Mouse (Mus musculus) brain, embryonic 14.5 days (tissue): ENCODE results near the gene Atxn1l. TPM values are rescaled to one million over a fixed set of nuclear protein-coding genes. Genes with fewer than 3 reads are reported as not detected.

Source experiments
- DNase-seq: peaks from one replicate; pipeline ENCODE4 v3.0.0-alpha.2; 2011; ENCODE audit warnings: low read depth
- CTCF ChIP-seq: fragments of 200-500 bp; IDR thresholded peaks from 2 replicates; pipeline ENCODE4 v1.5.1; 2012; ENCODE audit warnings: inconsistent platforms, mild to moderate bottlenecking, moderate library complexity, borderline replicate concordance; ENCODE audit not compliant: insufficient read depth, insufficient read length; ENCODE audit errors: extremely low read depth
- POLR2A ChIP-seq: fragments of 200-500 bp; IDR thresholded peaks from 2 replicates; pipeline ENCODE4 v1.6.1; 2012; ENCODE audit warnings: mild to moderate bottlenecking, inconsistent platforms, borderline replicate concordance; ENCODE audit not compliant: poor library complexity, insufficient read depth, insufficient read length, severe bottlenecking; ENCODE audit errors: extremely low read depth
- polyA plus RNA-seq: library from polyadenylated mRNA; depleted of rRNA; stranded (reverse); fragments of >200 nt; gene quantifications from 2 replicates; pipeline ENCODE4 v1.2.3, GENCODE M21; 2012; rRNA removed

Gene Atxn1l
- polyA plus RNA-seq, 1 experiment, result 11.9 TPM

DNA sequence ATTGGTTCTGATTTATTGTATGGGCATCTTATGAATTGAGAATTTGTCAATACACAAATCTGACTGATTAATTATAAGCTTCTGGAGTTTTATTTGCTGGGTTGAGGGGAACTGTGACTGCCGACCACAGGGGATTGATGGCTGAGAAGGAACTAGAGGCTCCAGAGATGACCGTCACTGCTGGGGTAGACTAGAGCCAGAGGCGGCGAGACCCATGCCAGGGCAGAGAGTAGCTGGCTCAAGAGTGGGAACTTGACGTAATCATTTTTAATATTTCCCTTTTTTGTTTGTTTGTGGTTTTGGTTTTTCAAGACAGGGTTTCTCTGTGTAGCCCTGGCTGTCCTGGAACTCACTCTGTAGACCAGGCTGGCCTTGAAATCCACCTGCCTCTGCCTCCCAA, 50.3 kb downstream of the Atxn1l start:
- TF ChIP-seq POLR2A, result no peak
- no peak for TF ChIP-seq CTCF
- DNase-seq, result no peak

DNA sequence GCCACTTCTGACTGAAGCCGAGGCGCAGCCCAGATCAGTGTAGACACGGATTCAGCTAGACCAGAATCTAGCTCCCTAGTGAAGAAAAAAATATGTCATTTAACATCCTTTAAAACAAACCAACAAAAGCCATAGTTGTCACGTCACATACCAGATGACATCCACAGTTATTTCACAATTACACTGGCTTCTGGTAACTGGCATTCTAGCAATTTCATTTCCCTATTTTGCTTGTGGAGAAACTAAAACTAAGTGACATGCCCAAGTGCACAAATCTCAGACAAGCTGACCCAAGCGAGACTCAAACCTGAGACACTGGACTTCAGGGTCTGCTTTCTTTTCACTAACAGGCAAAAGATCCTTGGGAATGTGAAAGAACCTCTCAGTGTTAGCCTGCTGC, 55.4 kb downstream of the Atxn1l start:
- DNase-seq, result no peak
- no peak for TF ChIP-seq POLR2A

DNA sequence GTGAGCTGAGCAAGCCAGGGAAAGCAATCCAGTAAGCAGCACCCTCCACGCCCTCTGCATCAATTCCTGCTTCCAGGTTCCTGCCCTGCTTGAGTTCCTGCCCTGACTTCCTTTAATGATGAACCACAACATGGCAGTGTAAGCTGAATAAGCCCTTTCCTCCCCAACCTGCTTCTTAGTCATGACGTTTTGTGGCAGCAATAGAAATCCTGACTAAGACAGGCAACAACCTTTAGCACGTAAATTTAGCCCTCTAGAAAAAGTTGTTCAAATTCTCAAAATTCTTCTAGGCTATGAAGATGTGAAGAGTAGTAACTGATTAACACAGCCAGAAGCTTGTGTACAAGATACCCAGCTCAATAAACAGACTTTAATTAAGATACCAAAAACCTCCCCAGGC, 56.0 kb downstream of the Atxn1l start:
- DNase-seq, result no peak
- no peak for TF ChIP-seq CTCF
- TF ChIP-seq POLR2A, result no peak

Other genes with a start within 250 kb of the Atxn1l start
- gene Pmfbp1, start 243.7 kb downstream of the Atxn1l start, polyA plus RNA-seq, result 0.88 and 3.6 TPM in 2 replicates
- gene Dhx38, start 171.9 kb downstream of the Atxn1l start, polyA plus RNA-seq, result 19.5 and 25.3 TPM in 2 replicates
- 3.8 and 7.4 TPM in 2 replicates for gene Txnl4b, start 171.8 kb downstream of the Atxn1l start, polyA plus RNA-seq
- 0.38 and 0.63 TPM in 2 replicates for gene Hp, start 158.6 kb downstream of the Atxn1l start, polyA plus RNA-seq
- 25.0 and 31.8 TPM in 2 replicates for gene Dhodh, start 129.1 kb downstream of the Atxn1l start, polyA plus RNA-seq
- 0.05 TPM in 1 of 2 replicates, not detected in the other for gene Pkd1l3, start 123.2 kb downstream of the Atxn1l start, polyA plus RNA-seq
- 141 and 158 TPM in 2 replicates for gene Ist1, start 44.5 kb downstream of the Atxn1l start, polyA plus RNA-seq
- gene Zfp821, start 32.2 kb downstream of the Atxn1l start, polyA plus RNA-seq, result 94.8 and 107 TPM in 2 replicates
- gene Ap1g1, start 40.8 kb upstream of the Atxn1l start, polyA plus RNA-seq, result 81.8 and 100 TPM in 2 replicates
- gene Phlpp2, start 130.8 kb upstream of the Atxn1l start, polyA plus RNA-seq, result 14.6 TPM in 2 replicates
- gene Marveld3, start 224.5 kb upstream of the Atxn1l start, polyA plus RNA-seq, result 0.77 and 0.79 TPM in 2 replicates